Mouse (Mus musculus): ENCODE data around the gene Sema3f. TPM values are rescaled to one million over a fixed set of nuclear protein-coding genes. Genes with fewer than 3 reads are reported as not detected.

The Sema3f gene
- total RNA-seq, 2 experiments from 2014 or later = 2.9 to 4.2 TPM

DNA sequence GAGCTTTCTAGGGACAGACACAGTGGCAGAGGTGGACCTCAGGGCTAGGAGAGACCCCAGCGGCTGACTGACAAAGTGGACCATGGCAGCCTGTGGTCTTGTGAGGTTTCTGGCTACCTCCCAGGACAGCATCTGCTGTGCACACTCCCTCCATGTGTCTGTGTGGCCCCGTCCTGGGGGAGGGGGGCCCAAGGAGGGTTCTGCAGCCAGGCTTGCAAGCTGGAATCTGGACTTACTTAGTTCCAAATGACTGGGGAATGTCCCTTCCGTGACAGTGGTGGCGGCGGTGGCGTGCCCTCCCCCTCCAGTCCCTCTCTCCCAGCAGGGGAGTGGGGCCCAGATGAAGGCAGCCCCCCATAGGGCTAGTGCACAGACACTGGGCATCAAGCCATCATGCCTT, 6.7 kb upstream of the Sema3f start:
- DNase-seq (ENCODE audit: extremely low spot score in 1 of 2, low spot score in 1 of 2) = no peak

DNA sequence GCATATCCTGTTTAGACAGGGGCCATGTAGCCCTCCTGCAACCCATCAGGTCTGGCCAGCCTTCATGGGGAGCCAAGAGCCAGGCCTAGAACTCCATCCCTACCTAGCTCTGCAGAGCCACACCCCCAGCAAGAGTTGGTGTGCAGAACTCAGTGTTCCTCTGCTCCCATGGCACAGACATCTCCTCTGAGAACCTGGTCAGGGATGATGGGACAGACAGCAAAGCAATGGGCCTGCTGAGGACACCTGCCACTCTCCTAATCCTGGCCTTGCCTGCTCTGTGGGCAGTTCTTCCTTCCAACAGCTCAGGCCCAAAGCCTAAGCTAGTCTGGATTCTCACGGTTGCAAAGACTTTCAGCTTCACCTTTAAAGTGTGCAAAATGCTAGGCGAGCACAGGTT, 5.4 kb upstream of the Sema3f start:
- no peak for DNase-seq (ENCODE audit: extremely low spot score in 1 of 2, low spot score in 1 of 2)

DNA sequence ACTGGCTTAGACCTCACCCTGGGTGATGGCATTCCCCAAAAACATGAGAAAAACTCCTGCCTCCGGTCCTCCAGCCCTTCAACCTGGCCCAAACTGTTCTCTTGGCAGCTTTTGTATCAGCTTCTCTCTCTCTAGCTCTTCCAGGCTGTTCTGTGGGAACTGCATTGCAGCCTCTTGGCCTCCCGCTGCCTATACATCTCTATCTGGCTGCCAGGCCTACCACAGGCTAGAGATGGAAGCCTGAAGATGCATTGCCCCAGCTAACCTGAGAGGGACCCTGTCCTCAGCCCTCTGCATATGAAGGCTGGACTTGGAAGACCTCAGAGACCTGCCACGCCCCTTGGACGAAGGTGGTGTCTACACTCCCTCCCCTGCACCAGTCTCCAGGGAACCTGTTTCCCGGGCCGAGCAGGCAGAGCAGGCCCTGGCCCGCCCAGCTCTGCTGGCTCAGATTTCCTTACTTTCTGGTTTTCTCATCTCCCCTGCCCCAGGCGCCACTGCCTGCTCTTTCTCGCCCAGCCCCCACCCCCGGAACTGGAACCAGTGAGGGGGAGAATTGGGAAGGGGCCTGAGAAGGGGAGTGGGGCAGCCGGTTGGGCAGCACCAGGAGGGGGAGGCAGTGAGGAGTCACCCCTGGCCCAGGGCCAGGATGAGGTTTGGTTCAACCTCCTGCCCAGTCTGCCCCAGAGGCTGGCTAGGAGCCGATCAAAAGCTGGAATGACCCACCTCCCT, 4.1 kb upstream of the Sema3f start:
- no peak for DNase-seq (ENCODE audit: extremely low spot score in 1 of 2, low spot score in 1 of 2)

GRCm38 (mm10) chr9:107709096-107709696, 1.1 kb downstream of the Sema3f start:
- DNase-seq (ENCODE audit: extremely low spot score in 1 of 2, low spot score in 1 of 2) = no peak

- no peak for DNase-seq (ENCODE audit: extremely low spot score in 1 of 2, low spot score in 1 of 2)
Measured at GRCm38 (mm10) chr9:107708439-107709095, 1.7 kb downstream of the Sema3f start.

- no peak for DNase-seq (ENCODE audit: extremely low spot score in 1 of 2, low spot score in 1 of 2)
Measured at GRCm38 (mm10) chr9:107707701-107708438, 2.4 kb downstream of the Sema3f start.

GRCm38 (mm10) chr9:107706781-107707211, 3.5 kb downstream of the Sema3f start:
- no peak for DNase-seq (ENCODE audit: extremely low spot score in 1 of 2, low spot score in 1 of 2)

DNA sequence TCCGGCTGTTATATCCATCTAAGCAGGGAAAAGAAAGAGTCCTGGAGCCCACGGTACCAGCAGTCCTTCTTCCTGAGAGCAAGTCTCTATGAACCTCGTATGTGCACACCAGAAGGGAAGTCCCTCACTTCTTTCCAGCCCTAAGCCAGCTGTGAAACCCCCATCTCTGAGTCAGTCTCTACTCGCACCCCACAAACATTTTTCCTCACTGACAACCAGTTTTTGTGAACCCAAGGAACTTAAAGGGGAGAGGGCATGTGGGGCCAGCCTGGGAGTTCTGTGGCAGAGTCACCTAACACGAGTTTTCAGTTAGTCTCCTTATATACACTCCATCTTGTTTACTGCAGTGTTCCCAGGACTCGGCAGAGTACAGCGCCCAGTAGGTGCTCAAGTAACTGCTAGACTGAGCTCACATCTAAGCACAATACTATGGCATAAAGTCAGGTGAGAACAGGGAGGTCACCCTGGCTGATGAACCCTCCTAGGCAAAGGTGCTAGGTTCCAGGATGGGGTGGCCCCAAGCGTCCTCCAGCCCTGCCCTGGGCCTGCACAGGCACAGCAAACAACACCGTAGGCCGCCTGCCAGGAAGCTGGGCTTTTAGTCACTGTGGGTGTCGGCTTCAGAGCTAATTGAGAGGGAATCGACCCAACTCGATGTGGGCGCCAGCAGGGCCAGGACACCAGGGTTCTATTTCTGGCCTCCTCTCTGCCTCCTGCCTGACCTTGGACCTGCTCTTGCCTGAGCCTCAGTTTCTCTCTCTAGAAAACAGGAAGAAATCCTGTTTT, 6.7 kb downstream of the Sema3f start:
- DNase-seq (ENCODE audit: extremely low spot score in 1 of 2, low spot score in 1 of 2) = peak in 1 of 2 experiments; percentile 43

- no peak for DNase-seq (ENCODE audit: extremely low spot score in 1 of 2, low spot score in 1 of 2)
Measured at GRCm38 (mm10) chr9:107702606-107703185, 7.6 kb downstream of the Sema3f start.

- peak; percentile 46 to 58 for DNase-seq (ENCODE audit: extremely low spot score in 1 of 2, low spot score in 1 of 2)
Measured at GRCm38 (mm10) chr9:107701594-107701993, 8.7 kb downstream of the Sema3f start.

GRCm38 (mm10) chr9:107700114-107700571, 10.1 kb downstream of the Sema3f start:
- DNase-seq (ENCODE audit: extremely low spot score in 1 of 2, low spot score in 1 of 2) = peak in 1 of 2 experiments; percentile 33

DNA sequence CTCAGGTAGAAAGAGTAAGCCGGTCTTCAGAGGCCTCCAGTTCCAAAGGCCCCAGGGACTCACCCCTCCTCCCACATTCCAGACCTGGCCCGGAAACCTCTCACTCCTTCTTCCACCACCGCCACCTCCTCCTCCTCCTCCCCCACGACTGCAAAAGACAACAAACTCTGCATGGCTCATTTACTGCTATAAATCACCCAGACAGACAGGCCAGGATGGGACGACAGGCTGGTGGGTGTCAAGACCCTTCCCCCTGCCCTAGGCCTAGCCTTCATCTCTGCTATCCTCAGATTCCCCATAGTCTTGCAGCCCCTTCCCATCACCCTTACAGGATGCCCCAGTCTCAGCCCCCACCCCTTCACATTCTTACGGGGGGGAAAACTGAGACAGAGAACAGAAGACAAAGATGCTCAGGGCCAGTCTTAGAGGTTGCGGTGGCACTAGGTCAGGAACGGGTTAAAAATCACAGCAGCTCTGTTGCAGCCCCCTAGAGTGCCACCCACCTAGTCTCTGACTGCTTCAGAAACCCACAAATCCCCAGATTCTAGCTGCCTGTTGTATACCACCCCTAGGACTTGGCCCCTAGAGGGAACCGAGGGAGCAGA, 10.8 kb downstream of the Sema3f start:
- DNase-seq (ENCODE audit: extremely low spot score in 1 of 2, low spot score in 1 of 2) = no peak

- DNase-seq (ENCODE audit: extremely low spot score in 1 of 2, low spot score in 1 of 2) = no peak
Measured at GRCm38 (mm10) chr9:107698611-107699190, 11.6 kb downstream of the Sema3f start.

DNA sequence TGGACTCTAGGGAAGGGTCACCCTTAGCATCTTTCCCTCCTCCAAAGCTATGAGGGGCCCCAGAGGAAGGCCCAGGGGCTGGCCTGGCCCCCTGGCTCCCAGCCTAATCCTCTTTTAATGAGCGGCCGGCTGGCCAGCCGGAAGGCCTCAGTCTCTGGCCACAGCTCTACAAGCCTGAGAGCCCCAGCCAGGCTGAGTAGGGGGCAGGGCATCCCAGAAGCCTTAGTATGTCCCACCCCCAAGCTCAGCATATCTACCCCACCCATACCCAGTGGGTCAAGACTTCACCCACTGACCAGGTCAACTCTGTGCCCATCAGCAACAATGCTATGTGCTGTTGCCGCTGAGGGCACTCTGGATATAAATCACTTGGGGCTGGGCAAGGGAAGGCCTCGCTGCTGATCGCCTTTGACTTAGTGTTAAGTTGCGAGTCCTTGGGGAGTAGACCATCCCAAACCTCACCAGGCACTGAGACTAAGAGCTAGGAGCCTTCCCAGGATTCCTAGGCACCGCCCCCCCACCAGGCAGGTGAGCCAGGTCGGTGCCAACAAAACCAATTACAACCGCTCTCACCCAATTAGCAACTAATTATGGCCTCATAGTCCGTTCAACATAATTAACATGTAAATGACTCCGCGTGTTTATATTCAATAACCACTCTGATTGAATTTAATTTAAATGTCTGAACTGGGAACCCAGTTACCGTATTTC, 12.3 kb downstream of the Sema3f start:
- no peak for DNase-seq (ENCODE audit: extremely low spot score in 1 of 2, low spot score in 1 of 2)

DNA sequence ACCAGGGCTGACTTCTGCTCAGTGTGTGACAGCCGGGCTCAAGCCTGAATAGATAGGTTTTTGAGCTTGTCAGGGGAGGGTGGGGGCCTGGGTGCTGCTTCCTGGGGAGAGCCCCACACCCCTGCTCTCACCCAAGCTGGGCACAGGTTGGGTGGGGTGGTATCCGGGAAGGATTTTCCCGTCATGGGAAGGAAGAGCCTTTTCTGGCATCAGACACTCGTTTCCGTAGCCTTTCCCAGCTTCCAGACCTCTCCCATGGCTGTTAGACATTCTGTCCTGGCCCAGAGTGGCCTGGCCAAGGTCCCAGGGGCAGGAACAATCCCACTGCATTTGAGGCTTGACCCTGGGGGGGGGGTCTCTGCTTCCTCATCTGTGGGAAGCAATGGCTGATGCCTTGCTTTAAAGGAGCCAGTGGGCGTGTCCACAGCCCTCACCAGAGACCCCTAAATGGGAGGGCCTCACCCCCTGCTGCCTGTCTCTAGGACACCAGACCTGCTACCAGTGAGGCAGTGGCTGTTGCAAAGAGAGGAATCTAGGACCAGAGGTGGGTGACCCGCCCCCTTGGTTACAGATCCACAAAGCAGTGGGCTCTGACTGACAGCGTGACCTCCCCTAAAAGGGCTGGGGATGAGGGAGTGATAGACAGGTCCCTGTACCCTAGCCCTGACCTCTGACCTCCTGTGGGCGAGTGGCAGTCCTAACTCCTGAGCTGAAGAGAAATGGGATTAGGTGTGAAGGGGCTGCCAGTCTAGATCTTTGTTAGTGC, 13.2 kb downstream of the Sema3f start:
- DNase-seq (ENCODE audit: extremely low spot score in 1 of 2, low spot score in 1 of 2) = no peak

DNA sequence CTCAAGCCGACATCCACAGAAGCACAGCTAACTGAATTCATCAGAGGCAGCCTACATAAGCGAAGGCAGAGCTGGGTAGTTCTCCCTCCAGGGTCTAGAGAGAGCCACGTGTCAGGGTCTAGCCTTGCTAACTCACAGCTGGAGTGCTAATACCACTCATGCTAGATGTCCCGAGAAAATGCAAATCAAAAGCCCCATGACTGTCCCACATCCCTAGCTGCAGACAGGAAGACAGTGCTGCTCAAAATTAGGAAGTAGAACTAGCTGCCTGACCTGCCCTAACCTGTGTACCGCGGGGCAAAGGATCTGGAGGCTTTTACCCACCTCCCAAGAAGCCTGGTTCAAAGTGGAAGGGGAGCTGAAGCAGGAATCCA, 14.2 kb downstream of the Sema3f start:
- DNase-seq (ENCODE audit: extremely low spot score in 1 of 2, low spot score in 1 of 2) = no peak

DNA sequence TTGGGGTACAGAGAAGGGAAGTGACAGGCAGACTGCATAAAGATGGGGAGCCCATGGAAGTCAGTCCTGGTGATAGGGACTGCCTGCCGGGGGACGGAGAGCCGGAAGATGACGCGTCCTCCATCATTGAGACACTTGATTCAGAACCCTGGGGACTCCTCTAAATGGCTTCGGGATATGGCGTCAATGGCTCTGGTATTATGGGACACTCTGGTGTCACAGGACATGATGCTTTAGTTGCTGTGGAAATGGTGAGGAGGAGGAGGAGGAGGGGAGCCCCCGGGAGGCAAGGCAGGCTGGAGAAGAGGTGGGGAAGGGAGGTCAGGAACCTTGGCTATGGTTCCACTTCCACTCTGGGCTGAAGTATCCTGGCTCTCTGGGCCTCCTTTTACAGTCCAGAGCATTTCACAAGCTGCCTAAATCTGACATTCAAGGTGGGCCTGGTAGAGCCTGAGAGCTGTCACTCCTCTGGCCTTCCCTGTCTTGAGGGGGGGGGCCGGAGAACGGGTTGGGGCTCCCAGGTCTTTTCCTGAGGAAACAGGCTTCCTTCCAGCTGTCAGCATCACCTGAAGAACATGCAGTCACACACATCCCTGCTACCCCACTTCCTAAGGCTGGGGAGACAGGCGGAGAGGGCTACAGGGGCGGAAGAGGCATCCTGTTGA, 14.7 kb downstream of the Sema3f start:
- DNase-seq (ENCODE audit: extremely low spot score in 1 of 2, low spot score in 1 of 2) = no peak
